Mouse (Mus musculus): ENCODE results near the gene Tas2r138. TPM values are rescaled to one million over a fixed set of nuclear protein-coding genes. Genes with fewer than 3 reads are reported as not detected.

Gene Tas2r138
- total RNA-seq, 1 experiment from 2014 or later: not detected

Other genes with a start within 250 kb of the Tas2r138 start
- 14.3 and 17.9 TPM in 2 replicates for gene E330009J07Rik, start 177.2 kb downstream of the Tas2r138 start, total RNA-seq (2021)
- not detected in 2 replicates for gene Wee2, start 174.2 kb downstream of the Tas2r138 start, total RNA-seq (2021)
- gene Ssbp1, start 142.0 kb downstream of the Tas2r138 start, total RNA-seq (2021): 59.2 and 74.6 TPM in 2 replicates
- gene Tas2r137, start 122.1 kb downstream of the Tas2r138 start, total RNA-seq (2021): not detected in 2 replicates
- gene Tas2r108, start 119.8 kb downstream of the Tas2r138 start, total RNA-seq (2021): not detected in 2 replicates
- gene Prss37, start 93.8 kb downstream of the Tas2r138 start, total RNA-seq (2021): not detected in 2 replicates
- not detected in 2 replicates for gene Olfr461, start 58.3 kb downstream of the Tas2r138 start, total RNA-seq (2021)
- gene Olfr460, start 43.8 kb downstream of the Tas2r138 start, total RNA-seq (2021): not detected in 2 replicates
- gene Clec5a, start 27.5 kb downstream of the Tas2r138 start, total RNA-seq (2021): 0.41 and 0.45 TPM in 2 replicates
- 0.94 and 10.5 TPM in 2 replicates for gene Mgam, start 15.5 kb upstream of the Tas2r138 start, total RNA-seq (2021)